In genomic region chr12:81594902-81595671, GRCm38 (mm10) we compare ENCODE assay signal across 8 mouse cellular contexts. TPM values are rescaled to one million over a fixed set of nuclear protein-coding genes. Genes with fewer than 3 reads are reported as not detected.
A peak's percentile ranks its signal among the peaks of the same experiment; 100 is the strongest.
DNase-seq lines count a peak whose midpoint lies in the region; ATAC-seq and TF ChIP-seq lines count a peak whose summit lies in the region.

Gene Med6, minus strand, starts transcription at chr12:81595008.

- WGBS in forebrain, embryonic 11.5 days = 3% methylated on average over 36 of the region's 36 CpGs
- WGBS in heart, embryonic 16.5 days = 2% methylated on average over 36 of the region's 36 CpGs
- 1% methylated on average over 36 of the region's 36 CpGs for WGBS in liver, embryonic 15.5 days (ENCODE audit: insufficient replicate concordance)
- WGBS in neural tube, embryonic 12.5 days = 3% methylated on average over 36 of the region's 36 CpGs

- peak within 1 kb of the TSS; percentile 97 for H3K9ac ChIP-seq in CH12.LX (ENCODE audit: insufficient read depth, low read depth)
- peak within 1 kb of the TSS; percentile 80 for H3K9ac ChIP-seq in forebrain, embryonic 11.5 days (ENCODE audit: low read length)
- H3K9ac ChIP-seq in heart, embryonic 16.5 days (ENCODE audit: low read length) = peak within 1 kb of the TSS; percentile 82
- H3K9ac ChIP-seq in liver, embryonic 15.5 days = peak within 1 kb of the TSS; percentile 63
- H3K9ac ChIP-seq in neural tube, embryonic 12.5 days = peak within 1 kb of the TSS; percentile 72

- peak; percentile 83 for TF ChIP-seq POLR2A in CH12.LX (IDR thresholded peaks at IDR 0.05; ENCODE audit: low read depth, low read length)

- in situ Hi-C loops in CH12.LX (cut with MboI; ENCODE audit: low pct_ligation_motif_present, low pct_unique_long_range_greater_than_20kb, low sequenced_read_pairs) = no loop called here

- H3K27me3 ChIP-seq in CH12.LX (replicated peaks) = peaks cover 3% of the 10 kb centered on the region
- no peaks in the 10 kb centered on the region for H3K27me3 ChIP-seq in forebrain, embryonic 11.5 days (ENCODE audit: control insufficient read depth, insufficient read depth, low read length)
- H3K27me3 ChIP-seq in heart, embryonic 16.5 days (ENCODE audit: control insufficient read depth, insufficient read depth, low read length) = no peaks in the 10 kb centered on the region
- peaks cover 7% of the 10 kb centered on the region; the same call in 1 of the 2 replicates for H3K27me3 ChIP-seq in liver, embryonic 15.5 days
- H3K27me3 ChIP-seq in neural tube, embryonic 12.5 days (replicated peaks) = no peaks in the 10 kb centered on the region

- H3K36me3 ChIP-seq in CH12.LX (replicated peaks in 1 of 2; ENCODE audit: control insufficient read depth in 1 of 2, insufficient read depth in 1 of 2, low read length in 1 of 2) = peaks cover 8 to 12% of the 10 kb centered on the region in 2 experiments
- H3K36me3 ChIP-seq in forebrain, embryonic 11.5 days (ENCODE audit: control insufficient read depth, insufficient read depth, low read length) = no peaks in the 10 kb centered on the region
- H3K36me3 ChIP-seq in heart, embryonic 16.5 days (ENCODE audit: control insufficient read depth, insufficient read depth) = no peaks in the 10 kb centered on the region
- peaks cover 11% of the 10 kb centered on the region for H3K36me3 ChIP-seq in liver, embryonic 15.5 days (replicated peaks)
- peaks cover 9% of the 10 kb centered on the region; the same call in 1 of the 2 replicates for H3K36me3 ChIP-seq in neural tube, embryonic 12.5 days

- peaks cover 0 to 8% of the 10 kb centered on the region in 2 experiments; a peak in 2 of 4 replicates for H3K4me1 ChIP-seq in CH12.LX (ENCODE audit: control insufficient read depth in 1 of 2, insufficient read depth in 2 of 2)
- H3K4me1 ChIP-seq in forebrain, embryonic 11.5 days (replicated peaks; ENCODE audit: control insufficient read depth, insufficient read depth, low read length) = no peaks in the 10 kb centered on the region
- H3K4me1 ChIP-seq in heart, embryonic 16.5 days (ENCODE audit: control insufficient read depth, insufficient read depth, low read length) = peaks cover 4% of the 10 kb centered on the region
- peaks cover 24% of the 10 kb centered on the region for H3K4me1 ChIP-seq in liver, embryonic 15.5 days (replicated peaks)
- H3K4me1 ChIP-seq in neural tube, embryonic 12.5 days = peaks cover 5% of the 10 kb centered on the region; the same call in 1 of the 2 replicates

- H3K27ac ChIP-seq in CH12.LX (ENCODE audit: insufficient read depth, low read depth) = no peak within 1 kb of the TSS
- H3K27ac ChIP-seq in forebrain, embryonic 11.5 days (ENCODE audit: low read depth, low read length) = no peak within 1 kb of the TSS
- peak within 1 kb of the TSS; percentile 48 for H3K27ac ChIP-seq in heart, embryonic 16.5 days (ENCODE audit: low read length)
- H3K27ac ChIP-seq in liver, embryonic 15.5 days (replicated peaks) = peak within 1 kb of the TSS; percentile 85
- no peak within 1 kb of the TSS for H3K27ac ChIP-seq in neural tube, embryonic 12.5 days

- no peak for TF ChIP-seq RAD21 in CH12.LX (IDR thresholded peaks at IDR 0.05; ENCODE audit: low read depth, low read length)

- TF ChIP-seq CTCF in CH12.LX (conservative IDR thresholded peaks at IDR 0.05 in 1 of 2, IDR thresholded peaks at IDR 0.05 in 1 of 2; ENCODE audit: low read depth in 2 of 2, low read length in 2 of 2) = no peak

- ATAC-seq in forebrain, embryonic 11.5 days (replicated peaks; ENCODE audit: low FRiP score) = peak; percentile 99
- peak; percentile 99 for ATAC-seq in heart, embryonic 16.5 days (replicated peaks; ENCODE audit: extremely low read depth, insufficient read depth, low FRiP score)
- peak; percentile 97 for ATAC-seq in liver, embryonic 15.5 days (ENCODE audit: insufficient read depth)
- ATAC-seq in neural tube, embryonic 12.5 days (ENCODE audit: low FRiP score, low read depth) = peak; percentile 97

- peaks cover 24% of the 10 kb centered on the region for H3K79me2 ChIP-seq in CH12.LX (replicated peaks; ENCODE audit: control insufficient read depth, extremely low read depth, insufficient read depth, poor library complexity, severe bottlenecking)

- dilution Hi-C loops in CH12.LX (cut with MboI; ENCODE audit: extremely low pct_ligation_motif_present, extremely low pct_unique_long_range_greater_than_20kb, low sequenced_read_pairs) = no loop called here

- peak within 1 kb of the TSS; percentile 83 to 98 (median 91) for H3K4me3 ChIP-seq in CH12.LX (replicated peaks in 1 of 3; ENCODE audit: low read depth in 2 of 3, low read length in 2 of 3, poor library complexity in 1 of 3)
- peak within 1 kb of the TSS; percentile 81 for H3K4me3 ChIP-seq in forebrain, embryonic 11.5 days (ENCODE audit: low read depth, low read length)
- H3K4me3 ChIP-seq in heart, embryonic 16.5 days (ENCODE audit: low read length) = peak within 1 kb of the TSS; percentile 83
- H3K4me3 ChIP-seq in liver, embryonic 15.5 days (replicated peaks) = peak within 1 kb of the TSS; percentile 84
- H3K4me3 ChIP-seq in neural tube, embryonic 12.5 days = peak within 1 kb of the TSS; percentile 70

- peak within 1 kb of the TSS; percentile 87 for H3K4me2 ChIP-seq in CH12.LX (ENCODE audit: insufficient read depth, low read depth, poor library complexity, severe bottlenecking)
- peak within 1 kb of the TSS; percentile 71 for H3K4me2 ChIP-seq in forebrain, embryonic 11.5 days (ENCODE audit: low read depth, low read length, severe bottlenecking)
- peak within 1 kb of the TSS; percentile 86 for H3K4me2 ChIP-seq in heart, embryonic 16.5 days (ENCODE audit: low read depth, low read length)
- peak within 1 kb of the TSS; percentile 67 for H3K4me2 ChIP-seq in liver, embryonic 15.5 days
- H3K4me2 ChIP-seq in neural tube, embryonic 12.5 days (replicated peaks) = peak within 1 kb of the TSS; percentile 75

- TF ChIP-seq EP300 in CH12.LX (IDR thresholded peaks at IDR 0.05; ENCODE audit: low read length) = no peak

- H3K9me3 ChIP-seq in CH12.LX (replicated peaks; ENCODE audit: low read length) = no peaks in the 10 kb centered on the region
- H3K9me3 ChIP-seq in forebrain, embryonic 11.5 days (ENCODE audit: control insufficient read depth, low read length) = no peaks in the 10 kb centered on the region
- no peaks in the 10 kb centered on the region for H3K9me3 ChIP-seq in heart, embryonic 16.5 days (replicated peaks; ENCODE audit: control insufficient read depth, low read length)
- no peaks in the 10 kb centered on the region for H3K9me3 ChIP-seq in liver, embryonic 15.5 days (replicated peaks)
- no peaks in the 10 kb centered on the region for H3K9me3 ChIP-seq in neural tube, embryonic 12.5 days

- DNase-seq in CH12.LX (ENCODE audit: extremely low read depth) = peak; percentile 97
- peak; percentile 95 for DNase-seq in c-Kit-positive CD71-positive TER-119-negative erythroid progenitor cells, embryonic 14.5 days (ENCODE audit: low read depth)
- DNase-seq in forebrain, embryonic 11.5 days (ENCODE audit: low spot score) = peak; percentile 98
- DNase-seq in kidney, postnatal 36 days = peak; percentile 96
- peak; percentile 97 for DNase-seq in telencephalon, adult 2 months (ENCODE audit: low read depth, low spot score)

TF ChIP-seq in CH12.LX, 34 proteins besides CTCF, POLR2A, EP300 and RAD21 (continues in another document):
- TF ChIP-seq MXI1 (IDR thresholded peaks at IDR 0.05; ENCODE audit: low read depth, low read length) (peak; percentile 84), POLR2AphosphoS2 (IDR thresholded peaks at IDR 0.05; ENCODE audit: low read depth, low read length) (no peak), MYC (IDR thresholded peaks at IDR 0.05; ENCODE audit: low read depth, low read length) (no peak), BHLHE40 (IDR thresholded peaks at IDR 0.05; ENCODE audit: low read depth, low read length) (peak; percentile 40; the same call in 1 of the 2 replicates), TBP (conservative IDR thresholded peaks at IDR 0.05; ENCODE audit: low read depth, low read length) (no peak; the same call in none of the 2 replicates), JUN (IDR thresholded peaks at IDR 0.05; ENCODE audit: insufficient read depth, low read depth, low read length) (no peak), NRF1 (IDR thresholded peaks at IDR 0.05; ENCODE audit: low read depth, low read length) (peak; percentile 61; the same call in 1 of the 2 replicates), KAT2A (IDR thresholded peaks at IDR 0.05; ENCODE audit: insufficient replicate concordance, low read length) (peak; percentile 98), GABPA (IDR thresholded peaks at IDR 0.05; ENCODE audit: insufficient replicate concordance, low read depth, low read length) (peak; percentile 81; the same call in 1 of the 2 replicates), IRF4 (IDR thresholded peaks at IDR 0.05; ENCODE audit: low read depth, low read length) (peak; percentile 80), ZMIZ1 (IDR thresholded peaks at IDR 0.05; ENCODE audit: low read depth, low read length) (no peak; the same call in 1 of the 2 replicates), RCOR1 (conservative IDR thresholded peaks at IDR 0.05; ENCODE audit: low read depth, low read length) (no peak), MAX (IDR thresholded peaks at IDR 0.05; ENCODE audit: low read length) (peak; percentile 39; the same call in 1 of the 2 replicates), ZC3H11A (IDR thresholded peaks at IDR 0.05; ENCODE audit: low read depth, low read length) (no peak), ZNF384 (IDR thresholded peaks at IDR 0.05; ENCODE audit: low read depth, low read length) (peak; percentile 100), MAZ (IDR thresholded peaks at IDR 0.05; ENCODE audit: low read depth, low read length) (peak; percentile 68; the same call in 1 of the 2 replicates), TCF12 (IDR thresholded peaks at IDR 0.05; ENCODE audit: low read depth, low read length) (peak; percentile 84), MEF2A (IDR thresholded peaks at IDR 0.05; ENCODE audit: borderline replicate concordance, low read depth, low read length) (peak; percentile 89), E2F4 (IDR thresholded peaks at IDR 0.05; ENCODE audit: insufficient replicate concordance, low read depth, low read length) (peak; percentile 88; the same call in 1 of the 2 replicates), MAFK (IDR thresholded peaks at IDR 0.05; ENCODE audit: insufficient replicate concordance, low read length) (no peak), PAX5 (IDR thresholded peaks at IDR 0.05; ENCODE audit: low read length) (no peak), ZKSCAN1 (IDR thresholded peaks at IDR 0.05; ENCODE audit: borderline replicate concordance, low read depth, low read length) (peak; percentile 54; the same call in 1 of the 2 replicates)

RNA-seq across cellular contexts. Expression of gene Med6, which starts in this region (rescaled TPM):
- total RNA-seq in CH12.LX (2012; rRNA removed) (32.3 and 40.9 TPM in 2 replicates), CH12.LX (2014; rRNA removed) (66.8 and 74.1 TPM in 2 replicates)
- 45.6 and 47.0 TPM in 2 replicates for polyA plus RNA-seq in CH12.LX (2012; ENCODE audit: insufficient read length, low read depth)
- 72.3 and 81.1 TPM in 2 replicates for polyA plus RNA-seq in forebrain, embryonic 11.5 days (2014; fragmentation: Nextera tagmentation; extraction: Ambion mirVana)
- 40.1 and 43.0 TPM in 2 replicates for polyA plus RNA-seq in heart, embryonic 16.5 days (2015; fragmentation: Nextera tagmentation; extraction: Ambion mirVana)
- 31.8 and 33.2 TPM in 2 replicates for polyA plus RNA-seq in liver, embryonic 15.5 days (2015; fragmentation: Nextera tagmentation; extraction: Ambion mirVana)
- 61.8 and 67.7 TPM in 2 replicates for polyA plus RNA-seq in neural tube, embryonic 12.5 days (2016; fragmentation: Nextera tagmentation; extraction: Ambion mirVana)

Comparison
In these comparisons a context has a peak if more than half of its experiments do, and no peak if none do; other contexts are left out.
1. H3K27ac ChIP-seq: peak in heart, embryonic 16.5 days (single experiment) and liver, embryonic 15.5 days (single experiment); none in CH12.LX (single experiment), forebrain, embryonic 11.5 days (single experiment) and neural tube, embryonic 12.5 days (single experiment).
2. Peak in every context shown above with its lines, with median percentiles within 50 percentile points of each other: DNase-seq, H3K4me2 ChIP-seq, H3K4me3 ChIP-seq, H3K9ac ChIP-seq and ATAC-seq.